Mouse (Mus musculus): ENCODE measurements at regions not wholly inside any gene's neighbourhood (a gene's known extent, or its start where the extent isn't known, plus 50 kb on each side); places are given as distances from the start of the nearest gene placed in this dataset.

GRCm38 (mm10) chr6:141027787-141028186 is 221.3 kb upstream of the Pde3a start:
- TF ChIP-seq CTCF (IDR thresholded peaks at IDR 0.05; ENCODE audit: insufficient read depth, low read length) (no peak), POLR2A (IDR thresholded peaks at IDR 0.05; ENCODE audit: borderline replicate concordance, extremely low read depth, low read depth, low read length) (no peak)

Measured in lung, adult 2 months (tissue).